21 mouse cellular contexts compared by ENCODE assay signal in the genomic region with DNA sequence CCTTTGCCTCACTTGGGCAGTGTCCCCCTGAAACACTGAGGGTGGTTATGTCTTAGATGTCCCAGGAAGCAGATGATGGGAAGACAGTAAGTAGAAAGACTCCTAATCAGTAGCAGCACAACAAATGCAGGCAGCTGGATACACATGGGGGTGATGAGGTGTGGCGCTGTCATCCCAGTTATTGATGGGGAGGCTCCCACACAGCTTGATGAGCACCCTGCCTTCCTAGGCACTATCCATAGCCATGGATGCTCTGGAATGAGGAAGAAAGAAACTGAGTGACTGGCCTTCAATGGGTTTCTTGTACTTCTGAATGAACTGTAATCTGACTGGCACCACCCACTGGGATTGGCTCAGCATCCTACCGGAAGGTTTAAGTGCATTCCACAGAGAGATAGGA.
"Had no signal": no experiment of that assay in that cellular context is flagged by ENCODE, and none has a peak within 500 bp of the region (broad histone marks: within the 10 kb centered on the region; RNA-seq: fewer than 3 reads in every experiment).

No protein-coding gene starts in this region.

- H3K4me1 ChIP-seq: heart, embryonic 10.5 days; heart, embryonic 12.5 days; hindbrain, embryonic 13.5 days; hindbrain, embryonic 15.5 days; limb, embryonic 13.5 days; limb, embryonic 15.5 days; liver, embryonic 12.5 days had no signal

- H3K9me3 ChIP-seq: heart, embryonic 10.5 days; heart, embryonic 12.5 days; hindbrain, embryonic 13.5 days; hindbrain, embryonic 15.5 days; limb, embryonic 13.5 days; limb, embryonic 15.5 days; liver, embryonic 12.5 days had no signal

- H3K4me3 ChIP-seq: gastrocnemius, adult 2 months; heart, embryonic 10.5 days; heart, embryonic 12.5 days; hindbrain, embryonic 13.5 days; hindbrain, embryonic 15.5 days; left cerebral cortex, adult 2 months; limb, embryonic 13.5 days; limb, embryonic 15.5 days; liver, embryonic 12.5 days had no signal

- H3K27ac ChIP-seq: gastrocnemius, adult 2 months; heart, embryonic 10.5 days; hindbrain, embryonic 13.5 days; hindbrain, embryonic 15.5 days; hindbrain, postnatal 0 days; left cerebral cortex, adult 2 months; limb, embryonic 13.5 days; limb, embryonic 15.5 days; liver, embryonic 12.5 days; liver, embryonic 14.5 days had no signal

- H3K27me3 ChIP-seq: heart, embryonic 12.5 days; hindbrain, embryonic 13.5 days; hindbrain, embryonic 15.5 days; limb, embryonic 15.5 days; liver, embryonic 12.5 days had no signal

- H3K4me2 ChIP-seq: heart, embryonic 12.5 days; hindbrain, embryonic 13.5 days; hindbrain, embryonic 15.5 days; limb, embryonic 13.5 days; limb, embryonic 15.5 days; liver, embryonic 12.5 days had no signal

- DNase-seq: gastrocnemius, adult 2 months; gastrocnemius, postnatal 10 days; gastrocnemius, postnatal 25 days; heart, postnatal 10 days; heart, postnatal 36 days; kidney, adult 11 months; kidney, adult 2 months; kidney, postnatal 14 days; left cerebral cortex, postnatal 4 days; lung, adult 18-20 months had no signal

- H3K36me3 ChIP-seq: heart, embryonic 10.5 days; heart, embryonic 12.5 days; hindbrain, embryonic 13.5 days; hindbrain, embryonic 15.5 days; limb, embryonic 13.5 days; limb, embryonic 15.5 days; liver, embryonic 12.5 days had no signal

- H3K9ac ChIP-seq: heart, embryonic 12.5 days; hindbrain, embryonic 13.5 days; hindbrain, embryonic 15.5 days; limb, embryonic 13.5 days; limb, embryonic 15.5 days; liver, embryonic 12.5 days; liver, embryonic 14.5 days had no signal

- ATAC-seq: hindbrain, postnatal 0 days; intestine, embryonic 16.5 days; liver, embryonic 12.5 days had no signal
